Mouse (Mus musculus): ENCODE measurements around the gene Rps6kb2.

GRCm38 (mm10) chr19:4146366-4147021, 16.7 kb downstream of the Rps6kb2 start:
- TF ChIP-seq CTCF (IDR thresholded peaks at IDR 0.05; ENCODE audit: borderline replicate concordance, insufficient read depth, low read depth, low read length) = no peak
- no peak for TF ChIP-seq POLR2A (IDR thresholded peaks at IDR 0.05; ENCODE audit: borderline replicate concordance, insufficient read depth, low read length)

All from cerebellum, adult 2 months (tissue).